Mouse (Mus musculus): ENCODE measurements around the gene Hadh. TPM values are rescaled to one million over a fixed set of nuclear protein-coding genes. Genes with fewer than 3 reads are reported as not detected.

Hadh gene
- polyA plus RNA-seq, 1 experiment from 2014 or later = 172 TPM

- DNase-seq (ENCODE audit: low spot score) (no peak), ATAC-seq (ENCODE audit: low FRiP score, low TSS enrichment) (no peak)
- no peak overlapping the region for H3K4me3 ChIP-seq (ENCODE audit: low read depth, low read length)
- H3K4me2 ChIP-seq (replicated peaks; ENCODE audit: low read depth) = no peak overlapping the region
- H3K36me3 ChIP-seq (ENCODE audit: control insufficient read depth, insufficient read depth, low read length) = 0 out of 2 replicates have a peak, but pooled peaks cover 4% of the 10 kb centered on the region
- WGBS = 92% methylated on average over 3 of the region's 3 CpGs
- H3K27ac ChIP-seq (replicated peaks) = no peak overlapping the region
- TF ChIP-seq CTCF (IDR thresholded peaks at IDR 0.05; ENCODE audit: low read depth) (no peak), EP300 (optimal IDR thresholded peaks at IDR 0.05) (no peak)
- no peaks in the 10 kb centered on the region for H3K27me3 ChIP-seq (ENCODE audit: control insufficient read depth, insufficient read depth, low read length)
- no peaks in the 10 kb centered on the region for H3K4me1 ChIP-seq (replicated peaks; ENCODE audit: control insufficient read depth, insufficient read depth)
- no peak overlapping the region for H3K9ac ChIP-seq (ENCODE audit: low read length)
- no peaks in the 10 kb centered on the region for H3K9me3 ChIP-seq (ENCODE audit: control insufficient read depth, low read length)
Observed at GRCm38 (mm10) chr3:131258921-131259320, 13.0 kb downstream of the Hadh start.

DNA sequence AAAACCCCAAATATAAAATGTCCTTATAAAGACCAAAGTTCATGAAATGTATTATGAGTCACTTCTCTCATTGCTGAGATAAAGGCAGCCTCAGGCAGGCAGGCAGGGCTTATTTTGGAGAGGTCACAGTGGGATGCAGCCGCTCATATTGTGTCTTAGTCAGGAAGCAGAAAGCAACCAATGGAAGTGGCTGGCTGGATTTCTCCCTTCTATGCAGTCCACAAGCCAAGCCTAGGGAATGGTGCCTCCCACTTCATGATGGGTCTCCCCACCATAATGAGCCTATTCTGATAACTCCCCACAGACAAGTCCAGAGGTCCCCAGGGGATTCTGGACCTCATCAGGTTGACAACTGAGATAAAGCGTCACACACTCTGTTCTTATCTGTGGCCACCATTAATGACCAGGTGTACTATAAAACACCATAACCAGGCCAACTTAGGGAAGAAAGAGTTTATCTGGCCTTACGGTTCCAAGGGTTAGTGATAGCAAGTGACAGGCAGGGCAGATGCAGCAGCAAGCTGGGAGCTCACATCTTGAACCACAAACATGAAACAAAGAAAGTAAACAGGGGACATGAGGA, 16.4 kb downstream of the Hadh start:
- ATAC-seq (ENCODE audit: low FRiP score, low TSS enrichment) (no peak), DNase-seq (ENCODE audit: low spot score) (no peak)
- Histone ChIP-seq H3K27ac (replicated peaks) (no peak overlapping the region), H3K9me3 (ENCODE audit: control insufficient read depth, low read length) (no peaks in the 10 kb centered on the region), H3K9ac (ENCODE audit: low read length) (no peak overlapping the region), H3K36me3 (ENCODE audit: control insufficient read depth, insufficient read depth, low read length) (0 out of 2 replicates have a peak, but pooled peaks cover 2% of the 10 kb centered on the region), H3K4me3 (ENCODE audit: low read depth, low read length) (no peak overlapping the region), H3K4me2 (replicated peaks; ENCODE audit: low read depth) (no peak overlapping the region), H3K4me1 (replicated peaks; ENCODE audit: control insufficient read depth, insufficient read depth) (no peaks in the 10 kb centered on the region), H3K27me3 (ENCODE audit: control insufficient read depth, insufficient read depth, low read length) (no peaks in the 10 kb centered on the region)
- 92% methylated on average over 3 of the region's 3 CpGs for WGBS
- TF ChIP-seq EP300 (optimal IDR thresholded peaks at IDR 0.05) (no peak), CTCF (IDR thresholded peaks at IDR 0.05; ENCODE audit: low read depth) (no peak)

DNA sequence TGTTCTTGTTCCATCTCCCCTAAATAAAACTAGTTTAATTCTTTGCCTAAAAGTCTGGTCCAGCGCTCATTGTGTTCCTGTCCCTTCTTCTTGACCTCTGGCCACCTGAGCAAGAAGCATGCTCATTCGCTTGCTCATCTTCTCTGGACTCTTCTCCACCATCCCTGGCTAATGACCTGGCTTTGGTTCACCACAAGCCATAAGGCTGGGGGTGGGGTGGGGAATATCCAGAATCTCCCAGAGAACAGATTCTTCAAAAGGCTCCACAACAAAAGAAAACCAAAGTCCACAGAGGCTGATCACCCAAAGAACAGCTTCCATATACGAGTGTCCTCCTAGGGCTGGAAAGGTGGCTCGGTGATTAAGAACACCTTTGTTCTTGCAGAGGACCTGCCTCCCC, 16.9 kb downstream of the Hadh start:
- H3K4me2 ChIP-seq (replicated peaks; ENCODE audit: low read depth) = no peak overlapping the region
- H3K9me3 ChIP-seq (ENCODE audit: control insufficient read depth, low read length) = no peaks in the 10 kb centered on the region
- H3K27ac ChIP-seq (replicated peaks) = no peak overlapping the region
- H3K4me3 ChIP-seq (ENCODE audit: low read depth, low read length) = no peak overlapping the region
- no peaks in the 10 kb centered on the region for H3K4me1 ChIP-seq (replicated peaks; ENCODE audit: control insufficient read depth, insufficient read depth)
- 90% methylated on average over 4 of the region's 4 CpGs for WGBS
- ATAC-seq (ENCODE audit: low FRiP score, low TSS enrichment) = no peak
- 0 out of 2 replicates have a peak, but pooled peaks cover 2% of the 10 kb centered on the region for H3K36me3 ChIP-seq (ENCODE audit: control insufficient read depth, insufficient read depth, low read length)
- no peaks in the 10 kb centered on the region for H3K27me3 ChIP-seq (ENCODE audit: control insufficient read depth, insufficient read depth, low read length)
- no peak for DNase-seq (ENCODE audit: low spot score)
- TF ChIP-seq CTCF (IDR thresholded peaks at IDR 0.05; ENCODE audit: low read depth) (no peak), EP300 (optimal IDR thresholded peaks at IDR 0.05) (no peak)
- no peak overlapping the region for H3K9ac ChIP-seq (ENCODE audit: low read length)

GRCm38 (mm10) chr3:131251601-131252000, 20.3 kb downstream of the Hadh start:
- peaks cover 6% of the 10 kb centered on the region; the same call in 1 of the 2 replicates for H3K36me3 ChIP-seq (ENCODE audit: control insufficient read depth, insufficient read depth, low read length)
- no peaks in the 10 kb centered on the region for H3K27me3 ChIP-seq (ENCODE audit: control insufficient read depth, insufficient read depth, low read length)
- TF ChIP-seq CTCF (IDR thresholded peaks at IDR 0.05; ENCODE audit: low read depth) (no peak), EP300 (optimal IDR thresholded peaks at IDR 0.05) (no peak)
- H3K4me1 ChIP-seq (replicated peaks; ENCODE audit: control insufficient read depth, insufficient read depth) = no peaks in the 10 kb centered on the region
- no peaks in the 10 kb centered on the region for H3K9me3 ChIP-seq (ENCODE audit: control insufficient read depth, low read length)
- ATAC-seq (ENCODE audit: low FRiP score, low TSS enrichment) (no peak), DNase-seq (ENCODE audit: low spot score) (no peak)
- no peak overlapping the region for H3K9ac ChIP-seq (ENCODE audit: low read length)
- WGBS = 85% methylated on average over 7 of the region's 7 CpGs
- H3K4me3 ChIP-seq (ENCODE audit: low read depth, low read length) = no peak overlapping the region
- no peak overlapping the region for H3K4me2 ChIP-seq (replicated peaks; ENCODE audit: low read depth)
- H3K27ac ChIP-seq (replicated peaks) = no peak overlapping the region

DNA sequence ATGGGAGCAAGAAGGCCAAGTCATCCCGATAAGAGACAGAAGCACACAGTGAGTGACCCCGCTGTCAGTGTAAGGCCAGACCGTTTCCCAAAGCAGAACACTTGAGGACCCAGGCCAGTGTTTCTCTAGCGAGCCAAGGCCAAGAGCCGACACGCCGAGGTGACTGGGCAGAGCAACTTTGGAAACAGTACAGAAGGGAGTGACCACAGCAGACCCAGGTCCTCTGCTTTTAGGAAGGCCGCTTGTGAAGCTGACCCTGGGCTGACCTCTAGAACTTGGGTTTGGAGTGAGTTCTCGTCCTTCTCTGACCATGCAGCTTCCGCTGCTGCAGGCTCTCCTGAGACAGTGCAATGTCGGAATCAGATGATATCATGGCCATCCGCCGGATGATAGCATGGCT, 20.9 kb downstream of the Hadh start:
- Histone ChIP-seq H3K4me3 (ENCODE audit: low read depth, low read length) (no peak overlapping the region), H3K4me2 (replicated peaks; ENCODE audit: low read depth) (no peak overlapping the region), H3K9ac (ENCODE audit: low read length) (no peak overlapping the region), H3K27ac (replicated peaks) (no peak overlapping the region; the same call in 1 of the 2 replicates), H3K4me1 (replicated peaks; ENCODE audit: control insufficient read depth, insufficient read depth) (no peaks in the 10 kb centered on the region), H3K36me3 (ENCODE audit: control insufficient read depth, insufficient read depth, low read length) (peaks cover 6% of the 10 kb centered on the region; the same call in 1 of the 2 replicates), H3K9me3 (ENCODE audit: control insufficient read depth, low read length) (no peaks in the 10 kb centered on the region), H3K27me3 (ENCODE audit: control insufficient read depth, insufficient read depth, low read length) (no peaks in the 10 kb centered on the region)
- DNase-seq (ENCODE audit: low spot score) (no peak), ATAC-seq (ENCODE audit: low FRiP score, low TSS enrichment) (no peak)
- WGBS = 87% methylated on average over 13 of the region's 13 CpGs
- no peak for TF ChIP-seq EP300 (optimal IDR thresholded peaks at IDR 0.05)
- no peak for TF ChIP-seq CTCF (IDR thresholded peaks at IDR 0.05; ENCODE audit: low read depth)

GRCm38 (mm10) chr3:131250283-131250682, 21.6 kb downstream of the Hadh start:
- ATAC-seq (ENCODE audit: low FRiP score, low TSS enrichment) = peak; percentile 61
- Histone ChIP-seq H3K9me3 (ENCODE audit: control insufficient read depth, low read length) (no peaks in the 10 kb centered on the region), H3K4me2 (replicated peaks; ENCODE audit: low read depth) (no peak overlapping the region), H3K4me1 (replicated peaks; ENCODE audit: control insufficient read depth, insufficient read depth) (no peaks in the 10 kb centered on the region), H3K27ac (replicated peaks) (0 out of 2 replicates have a peak overlapping the region, but pooled peaks have one; percentile 53), H3K4me3 (ENCODE audit: low read depth, low read length) (no peak overlapping the region), H3K9ac (ENCODE audit: low read length) (no peak overlapping the region), H3K36me3 (ENCODE audit: control insufficient read depth, insufficient read depth, low read length) (peaks cover 6% of the 10 kb centered on the region; the same call in 1 of the 2 replicates), H3K27me3 (ENCODE audit: control insufficient read depth, insufficient read depth, low read length) (no peaks in the 10 kb centered on the region)
- no peak for DNase-seq (ENCODE audit: low spot score)
- 52% methylated on average over 2 of the region's 2 CpGs for WGBS
- TF ChIP-seq EP300 (optimal IDR thresholded peaks at IDR 0.05) = no peak
- TF ChIP-seq CTCF (IDR thresholded peaks at IDR 0.05; ENCODE audit: low read depth) = no peak
